Comparison of ENCODE assay signal across 9 mouse cellular contexts in genomic region chr6:134994031-134994651, GRCm38 (mm10). TPM values are rescaled to one million over a fixed set of nuclear protein-coding genes. Genes with fewer than 3 reads are reported as not detected.
DNase-seq lines count a peak whose midpoint lies in the region; ATAC-seq and TF ChIP-seq lines count a peak whose summit lies in the region.
"Had no signal": no experiment of that assay in that cellular context is flagged by ENCODE, and none has a peak within 500 bp of the region (broad histone marks: within the 10 kb centered on the region; RNA-seq: fewer than 3 reads in every experiment).

No protein-coding gene starts in this region.

- H3K9me3 ChIP-seq in lung, embryonic 14.5 days (ENCODE audit: low read depth, low read length), result no peaks in the 10 kb centered on the region

- H3K4me1 ChIP-seq in lung, embryonic 14.5 days (ENCODE audit: insufficient read depth), result no peaks in the 10 kb centered on the region

- no peak overlapping the region for H3K4me2 ChIP-seq in lung, embryonic 14.5 days

- WGBS in lung, embryonic 14.5 days, result 53% methylated on average over 12 of the region's 12 CpGs

- no peak overlapping the region for H3K4me3 ChIP-seq in lung, embryonic 14.5 days (ENCODE audit: low read depth, low read length)

- H3K27ac ChIP-seq in lung, embryonic 14.5 days (ENCODE audit: low read depth), result no peak overlapping the region

- no peaks in the 10 kb centered on the region for H3K27me3 ChIP-seq in lung, embryonic 14.5 days (ENCODE audit: insufficient read depth, low read length)

- no peak for TF ChIP-seq CTCF in lung, embryonic 14.5 days (IDR thresholded peaks at IDR 0.05; ENCODE audit: low read depth)

- no peak overlapping the region for H3K9ac ChIP-seq in lung, embryonic 14.5 days

- ATAC-seq in lung, embryonic 14.5 days (ENCODE audit: insufficient read depth), result no peak; the same call in 1 of the 2 replicates

- peak; percentile 29 for DNase-seq in lung, embryonic 14.5 days
- no peak for DNase-seq in lung, adult 18-20 months
- DNase-seq in frontal cortex, adult 2 months (ENCODE audit: extremely low spot score in 1 of 2, low spot score in 1 of 2), result peak; percentile 56 to 74
- DNase-seq in left cerebral cortex, adult 8-10 months (ENCODE audit: low spot score in 2 of 2), result peak; percentile 22 to 67
- no peak for DNase-seq in thymus, postnatal 14 days
- DNase-seq in urinary bladder, adult 18-20 months (ENCODE audit: low spot score in 2 of 2), result no peak
- DNase-seq in cerebellum, adult 11-12 months, result no peak
- DNase-seq: adrenal gland, postnatal 36 days; gastrocnemius, postnatal 25 days had no signal

- no peaks in the 10 kb centered on the region for H3K36me3 ChIP-seq in lung, embryonic 14.5 days (ENCODE audit: insufficient read depth)

RNA-seq across cellular contexts. Expression of gene Apold1, which starts 12.6 kb away (rescaled TPM):
- 0.43 and 0.83 TPM in 2 replicates for polyA plus RNA-seq in lung, embryonic 14.5 days (2014; fragmentation: Nextera tagmentation; extraction: Ambion mirVana)
- polyA plus RNA-seq in frontal cortex, adult 2 months (2012; rRNA removed), result 11.7 and 14.8 TPM in 2 replicates
- total RNA-seq in left cerebral cortex, adult 8-10 months (2022), result 1 to 10 TPM; 3.8 to 4.8 (median 3.9) TPM

RNA-seq across cellular contexts. Expression of gene Ddx47, which starts 17.3 kb away (rescaled TPM):
- polyA plus RNA-seq in lung, embryonic 14.5 days (2014; fragmentation: Nextera tagmentation; extraction: Ambion mirVana), result 119 and 120 TPM in 2 replicates
- 76.1 and 81.4 TPM in 2 replicates for polyA plus RNA-seq in frontal cortex, adult 2 months (2012; rRNA removed)
- 10 to 100 TPM; 54.2 to 60.6 (median 56.4) TPM for total RNA-seq in left cerebral cortex, adult 8-10 months (2022)

Comparison
In these comparisons a context has a peak if more than half of its experiments do, and no peak if none do; other contexts are left out.
1. DNase-seq: peak in lung, embryonic 14.5 days (single experiment), frontal cortex, adult 2 months (2 of 2) and left cerebral cortex, adult 8-10 months (2 of 2); none in lung, adult 18-20 months (0 of 2), thymus, postnatal 14 days (single experiment), urinary bladder, adult 18-20 months (0 of 2) and cerebellum, adult 11-12 months (single experiment).